Mouse (Mus musculus): Measurements from ENCODE around the gene Ppp2r5b. TPM values are rescaled to one million over a fixed set of nuclear protein-coding genes. Genes with fewer than 3 reads are reported as not detected.

The Ppp2r5b gene
- 10 to 100 TPM; 32.2 to 34.6 TPM for total RNA-seq (2021)
- long read RNA-seq, experiment 1, transcript Ppp2r5b-201 (14 exons, 2,742 nt) = major isoform, 31 of 43 reads
- long read RNA-seq, experiment 1, partial matches to known transcripts = 1 of 43 reads
- long read RNA-seq, experiment 1, other reads (novel, unspliced or antisense) = 11 of 43 reads
- long read RNA-seq, experiment 2, transcript Ppp2r5b-201 (14 exons, 2,742 nt) = major isoform, 24 of 39 reads
- long read RNA-seq, experiment 2, partial matches to known transcripts = 4 of 39 reads
- long read RNA-seq, experiment 2, other reads (novel, unspliced or antisense) = 11 of 39 reads

DNA sequence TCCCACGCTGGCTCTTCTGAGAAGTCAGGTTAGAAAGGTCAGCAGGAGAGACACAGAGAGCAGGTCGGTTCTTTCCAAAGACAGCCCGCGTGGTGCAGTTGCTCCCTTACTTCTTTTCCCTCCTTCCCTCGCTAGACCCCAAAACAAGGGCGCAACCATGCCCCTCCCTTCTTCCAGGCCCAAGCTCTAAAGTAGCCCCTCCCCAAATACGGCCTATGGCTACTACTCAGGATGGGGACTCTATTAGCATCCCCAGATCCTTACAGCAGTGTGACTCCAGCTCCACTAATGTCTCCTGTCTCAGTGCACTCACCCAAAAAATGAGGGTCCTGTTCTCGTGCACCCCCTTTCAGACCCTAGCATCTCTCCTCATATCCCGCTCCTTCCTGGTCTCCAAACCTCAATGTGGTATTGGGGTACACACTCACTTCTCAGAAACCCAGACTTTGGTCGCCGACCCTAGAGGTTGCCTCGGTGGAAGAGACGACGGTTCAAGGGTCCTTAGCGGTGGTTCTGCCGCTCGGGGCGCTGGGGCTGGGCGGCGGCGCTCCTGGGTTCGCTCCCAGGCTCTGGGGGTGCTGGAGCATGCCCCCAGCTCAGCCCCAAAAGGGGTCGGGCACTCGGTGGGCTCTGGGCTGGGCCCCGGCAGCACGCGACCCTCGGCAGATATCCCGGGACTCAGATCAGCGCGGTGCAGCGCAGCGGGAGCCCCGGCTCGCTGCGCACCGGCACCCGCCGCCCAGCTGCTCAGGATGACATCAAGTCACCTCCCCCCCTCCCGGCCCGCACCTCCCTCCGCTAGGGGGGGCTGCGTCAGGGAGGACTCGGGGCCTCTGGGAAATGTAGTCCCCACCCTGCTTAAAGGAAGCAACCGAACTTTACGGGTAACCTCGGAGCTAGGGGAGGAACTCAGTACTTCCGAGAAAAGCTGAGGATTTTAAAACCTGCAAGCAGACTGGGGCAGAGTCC is at the start of gene Ppp2r5b:
Gene Ppp2r5b, minus strand, starts transcription at position 789 of the 969 bp plus-strand sequence.
- DNase-seq = peak; percentile 86 to 95
- intact Hi-C loops (cut with DNase I) = no loop called here

DNA sequence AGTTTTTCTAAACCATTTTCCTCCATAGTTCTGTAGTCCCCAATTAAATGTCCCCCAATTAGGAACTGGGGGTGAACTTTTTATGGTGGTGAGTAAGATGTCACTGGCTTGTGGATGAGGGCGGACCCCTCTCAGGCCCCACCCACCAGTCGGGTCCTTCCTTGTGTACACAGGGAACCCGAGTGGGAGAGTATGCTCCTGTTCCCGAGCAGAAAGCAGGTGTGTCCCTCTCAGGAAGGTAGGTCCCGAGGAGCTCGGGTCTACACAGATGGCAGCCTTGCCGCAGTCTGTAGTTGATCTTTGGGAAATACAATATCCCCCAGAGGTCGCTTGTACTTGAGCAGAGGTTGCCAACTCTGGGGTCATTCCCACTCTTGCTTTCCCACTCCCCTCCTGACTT is 49.6 kb upstream of the Ppp2r5b start:
- no peak for DNase-seq
- intact Hi-C loops (cut with DNase I) = no loop called here

DNA sequence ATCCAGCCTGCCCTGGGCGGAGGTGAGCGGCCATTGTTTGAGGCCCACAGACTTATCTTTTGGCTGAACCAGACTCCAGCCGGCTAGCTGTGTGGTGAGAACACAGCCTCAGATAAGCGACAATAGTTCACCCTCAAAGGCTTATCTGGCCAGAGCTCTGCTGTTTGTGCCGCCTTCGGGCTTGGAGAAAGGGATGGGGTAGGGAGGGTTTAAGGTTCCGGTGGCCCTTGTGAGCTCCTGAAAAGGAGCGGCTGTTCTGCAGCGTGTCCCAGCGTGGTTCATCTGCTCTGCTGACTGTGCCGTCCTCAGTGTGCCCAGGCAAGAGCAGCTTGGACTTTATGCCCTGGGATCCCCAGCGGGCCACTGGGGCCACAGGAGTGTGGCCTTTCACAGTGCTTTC is 48.8 kb upstream of the Ppp2r5b start:
- no peak for DNase-seq
- intact Hi-C loops (cut with DNase I) = no loop called here

DNA sequence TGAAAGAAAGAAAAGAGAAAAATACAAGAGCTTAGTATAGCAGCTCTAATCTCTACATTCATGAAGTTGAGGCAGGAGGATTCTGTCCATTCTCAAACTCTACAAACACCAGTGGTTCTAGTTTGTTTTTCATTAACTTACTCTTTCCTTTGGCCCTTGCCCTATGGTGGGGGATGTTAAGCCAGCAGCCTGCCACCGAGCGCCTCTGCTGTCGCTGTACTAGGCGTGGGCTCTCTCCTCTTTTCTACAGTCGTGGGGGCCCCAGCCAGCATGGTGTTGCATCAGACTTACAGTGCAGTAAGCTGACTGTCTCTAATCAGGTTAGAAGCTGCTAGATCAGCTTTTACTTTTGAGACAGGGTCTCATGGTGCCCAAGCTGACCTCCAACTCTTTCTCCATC is 47.3 kb upstream of the Ppp2r5b start:
- intact Hi-C loops (cut with DNase I) = no loop called here
- DNase-seq = no peak

DNA sequence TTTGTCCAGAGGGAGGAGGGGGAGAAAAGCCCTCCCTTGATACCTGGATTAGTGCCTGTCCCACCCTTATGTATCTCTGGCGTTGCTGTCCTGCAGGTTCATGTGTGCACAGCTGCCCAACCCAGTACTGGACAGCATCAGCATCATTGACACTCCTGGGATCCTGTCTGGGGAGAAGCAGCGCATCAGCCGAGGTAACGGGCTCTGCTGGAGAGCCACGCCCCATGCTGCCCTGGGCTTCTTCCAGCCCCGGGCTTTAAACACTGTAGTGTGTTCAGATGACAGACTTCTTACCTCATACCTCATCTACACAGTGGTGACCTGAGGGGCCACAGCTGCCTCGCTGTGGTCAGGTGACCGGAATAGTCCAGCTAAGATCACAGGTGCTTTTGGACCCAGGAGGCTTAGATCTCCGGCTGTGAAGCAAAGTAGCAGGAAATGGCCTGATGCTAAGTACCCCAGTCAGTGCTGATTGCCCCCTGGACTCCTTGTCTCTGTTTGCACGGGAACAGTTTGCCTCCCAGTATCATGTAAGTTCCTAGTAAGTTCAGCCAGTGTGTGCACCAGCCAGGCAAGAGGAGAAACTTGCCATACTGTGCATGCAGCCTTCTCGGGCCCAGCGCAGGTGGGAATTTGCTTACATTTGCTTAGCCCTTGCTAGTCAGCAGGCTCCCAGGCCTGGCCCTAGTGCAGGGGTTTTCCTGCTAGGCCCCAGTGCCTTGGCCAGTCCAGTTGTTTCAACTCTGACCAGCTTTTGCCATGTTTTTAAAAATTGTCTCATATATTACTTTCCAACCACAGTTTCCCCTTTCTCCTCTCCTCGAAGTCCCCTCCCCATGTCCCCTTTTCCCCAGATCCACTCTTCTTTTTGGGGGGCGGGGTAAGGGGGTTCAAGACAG is 45.7 kb upstream of the Ppp2r5b start:
- no peak for DNase-seq
- intact Hi-C loops (cut with DNase I) = no loop called here

DNA sequence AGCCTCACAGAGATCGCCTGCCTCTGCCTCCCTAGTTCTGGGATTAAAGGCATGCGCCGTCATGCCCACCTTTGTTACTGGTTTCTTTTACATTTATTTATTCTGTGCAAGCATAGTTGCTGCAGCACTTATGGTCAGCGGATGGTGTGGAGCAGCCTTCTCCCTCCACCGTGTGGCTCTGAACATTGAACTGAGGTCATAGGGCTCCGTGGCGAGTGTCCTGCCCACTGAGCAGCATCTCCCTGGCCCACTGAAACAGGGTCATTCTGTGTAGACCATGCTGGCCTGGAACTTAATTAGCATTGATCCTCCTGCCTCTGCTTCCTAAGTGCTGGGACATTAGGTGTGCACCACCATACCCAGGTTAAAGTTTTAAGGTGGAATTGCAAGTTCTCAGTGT is 44.9 kb upstream of the Ppp2r5b start:
- intact Hi-C loops (cut with DNase I) = no loop called here
- no peak for DNase-seq

DNA sequence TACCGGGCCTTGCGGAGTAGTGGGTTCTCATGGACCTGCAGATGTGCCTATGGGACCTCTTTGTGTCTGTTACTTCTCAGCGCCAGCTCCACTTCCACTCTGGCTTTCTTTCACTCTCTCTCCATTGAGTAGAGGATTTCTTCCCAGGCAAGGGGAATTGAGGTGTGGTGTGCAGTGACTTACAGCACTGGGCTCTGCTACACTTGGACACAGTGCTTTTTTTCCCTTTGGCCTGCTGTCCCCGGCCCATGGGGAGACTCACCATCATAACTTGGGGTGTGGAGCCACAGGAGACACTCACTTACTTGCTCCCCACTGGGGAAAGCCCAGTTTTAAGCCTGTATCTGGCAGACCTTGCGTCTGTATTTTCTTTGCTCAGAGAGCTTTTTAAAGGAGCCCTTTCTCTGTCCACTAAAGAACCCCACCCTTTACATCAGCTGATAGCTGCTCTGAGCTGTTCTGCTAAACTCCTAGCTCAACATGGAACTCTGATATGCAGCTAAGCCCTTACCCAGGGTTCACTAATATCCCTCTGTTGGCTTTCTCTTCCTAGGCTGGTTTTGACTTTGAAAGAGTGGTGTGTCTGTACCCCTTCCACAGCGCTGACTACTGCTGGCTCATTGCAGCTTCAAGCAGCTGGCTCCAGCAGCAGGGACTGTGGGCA is 43.9 kb upstream of the Ppp2r5b start:
- DNase-seq = no peak
- intact Hi-C loops (cut with DNase I) = no loop called here

DNA sequence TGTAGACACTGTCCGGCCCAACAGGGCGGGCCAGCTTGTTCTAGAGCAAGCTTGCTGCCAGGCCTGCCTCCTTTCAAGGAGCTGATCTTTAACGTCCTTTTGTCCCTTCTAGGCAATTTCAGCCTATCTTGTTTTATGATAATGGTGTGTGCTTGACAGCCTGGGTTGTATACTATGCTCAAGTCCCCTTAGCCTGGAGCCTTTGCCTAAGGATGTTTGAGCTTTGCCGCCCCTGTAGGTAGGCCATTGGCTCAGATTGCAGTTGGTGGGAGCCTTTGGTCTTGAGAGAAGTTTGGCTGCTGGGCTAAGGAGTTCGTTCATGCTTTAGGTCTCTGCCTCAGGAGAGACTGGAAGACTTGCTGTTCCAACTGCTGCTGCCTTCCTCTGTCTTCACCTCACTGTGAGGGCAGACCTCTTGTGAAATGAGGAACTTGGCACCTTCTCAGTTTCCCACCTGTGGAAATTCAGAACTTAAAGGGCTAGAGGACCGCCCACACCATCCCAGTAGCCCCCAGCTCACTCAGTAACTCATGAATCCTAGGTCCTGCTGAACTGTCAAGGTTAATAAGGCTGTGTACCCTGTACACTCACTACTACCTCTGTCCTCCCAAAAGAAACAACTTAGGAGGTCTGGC is 42.9 kb upstream of the Ppp2r5b start:
- no peak for DNase-seq
- intact Hi-C loops (cut with DNase I) = no loop called here

DNA sequence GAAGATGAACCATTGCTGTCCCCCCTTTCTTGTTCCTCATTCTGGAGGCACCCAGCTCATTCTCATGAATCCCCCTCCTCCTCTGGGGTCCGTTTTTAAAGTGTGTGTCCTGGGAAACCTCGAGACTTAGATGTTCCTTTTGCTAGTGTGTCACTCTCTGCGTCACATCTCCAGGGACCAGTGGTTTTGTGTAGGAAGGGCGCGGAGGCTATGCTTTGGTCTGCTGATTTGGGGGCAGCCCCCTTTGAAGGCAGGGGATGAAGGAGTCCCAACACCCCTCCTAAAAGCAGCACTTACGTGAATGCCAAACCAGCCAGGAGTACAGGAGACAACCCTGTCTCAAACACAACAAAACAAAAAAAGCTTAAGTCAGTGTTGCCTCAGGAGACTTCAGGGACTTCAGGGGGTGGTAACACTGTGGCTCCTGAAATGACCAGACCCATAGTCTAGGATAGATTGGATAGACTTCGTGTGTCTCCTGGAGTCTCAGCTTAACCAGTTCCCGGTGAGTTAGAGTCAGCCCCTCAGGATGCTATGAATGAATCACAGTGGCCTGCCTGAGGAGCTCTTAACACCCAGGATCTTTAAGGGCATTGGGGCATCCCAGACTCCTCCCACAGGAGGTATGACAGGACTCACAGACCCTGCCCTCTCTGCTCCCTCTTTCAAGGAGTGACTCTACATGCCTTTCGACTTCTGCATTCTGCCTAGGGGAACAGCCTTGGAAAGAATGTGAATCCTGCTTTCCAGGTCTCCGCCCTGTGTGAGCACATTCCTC is 42.2 kb upstream of the Ppp2r5b start:
- intact Hi-C loops (cut with DNase I) = no loop called here
- DNase-seq = peak; percentile 64 to 82

DNA sequence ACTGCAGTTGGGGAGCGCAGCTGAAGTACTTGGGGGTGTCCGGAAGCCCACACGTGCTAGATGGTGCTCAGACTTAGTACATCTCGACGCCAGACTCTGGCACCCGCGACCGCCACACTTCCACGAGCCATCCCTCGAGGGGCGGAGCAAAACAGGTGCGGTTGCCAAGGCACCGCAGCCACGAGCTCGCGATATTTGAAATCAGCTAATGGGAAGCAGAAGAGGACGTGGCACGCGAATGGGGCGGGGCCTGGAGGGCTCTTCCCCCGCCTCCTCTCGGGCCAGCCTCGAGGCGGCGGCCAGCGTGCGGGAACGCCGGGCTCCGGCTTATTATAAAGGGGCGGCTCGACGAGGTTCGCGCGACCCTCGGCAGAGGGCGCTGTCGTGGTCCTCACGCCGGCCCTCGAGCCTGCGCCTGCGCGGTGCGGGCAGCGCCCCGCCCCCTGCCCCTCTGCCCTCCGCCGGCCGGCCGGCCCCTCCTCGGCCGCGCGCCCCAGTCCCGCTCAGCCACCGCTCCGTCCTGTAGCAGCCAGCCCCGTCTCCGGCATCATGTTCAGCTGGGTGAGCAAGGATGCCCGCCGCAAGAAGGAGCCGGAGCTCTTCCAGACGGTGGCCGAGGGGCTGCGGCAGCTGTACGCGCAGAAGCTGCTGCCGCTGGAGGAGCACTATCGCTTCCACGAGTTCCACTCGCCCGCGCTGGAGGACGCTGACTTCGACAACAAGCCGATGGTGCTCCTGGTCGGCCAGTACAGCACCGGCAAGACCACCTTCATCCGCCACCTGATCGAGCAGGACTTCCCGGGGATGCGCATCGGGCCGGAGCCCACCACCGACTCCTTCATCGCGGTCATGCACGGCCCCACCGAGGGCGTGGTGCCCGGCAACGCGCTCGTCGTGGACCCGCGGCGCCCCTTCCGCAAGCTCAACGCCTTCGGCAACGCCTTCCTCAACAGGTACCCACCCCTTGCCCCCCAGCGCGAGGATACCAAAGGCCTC is 41.1 kb upstream of the Ppp2r5b start, which contains the start of gene Ehd1:
Gene Ehd1, plus strand, starts transcription at position 300 of the 996 bp plus-strand sequence.
- intact Hi-C loops (cut with DNase I) = no loop called here

DNA sequence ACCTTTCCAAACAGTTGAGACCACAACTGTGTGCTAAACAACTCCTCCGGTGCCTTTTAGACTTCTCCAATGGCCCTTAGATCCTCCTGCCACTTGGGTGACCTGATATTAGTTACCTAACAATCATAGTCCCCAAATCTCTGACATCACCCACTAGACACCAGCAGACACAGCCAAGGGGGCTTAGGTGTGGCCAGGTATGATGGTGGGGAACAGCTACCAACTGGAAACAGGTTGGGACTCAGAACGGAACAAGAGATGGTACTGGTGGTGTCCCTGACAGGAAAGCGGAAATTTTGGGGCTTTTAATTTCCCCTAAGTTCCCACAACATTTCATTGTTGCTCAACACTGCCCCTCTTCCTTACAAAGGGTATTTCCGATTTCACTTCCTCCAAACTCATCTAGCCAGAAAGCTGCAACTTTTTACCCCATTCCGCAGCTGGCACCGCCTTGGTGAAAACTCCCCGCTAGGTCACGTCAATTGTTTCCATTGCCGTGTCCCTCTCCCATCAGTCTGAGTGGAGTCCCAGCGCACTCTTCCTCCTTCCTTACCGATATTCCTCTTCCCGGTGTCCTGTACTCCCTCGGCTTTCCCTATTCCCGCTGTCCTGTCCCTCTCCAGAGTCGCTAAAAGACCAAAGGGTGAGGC is 40.2 kb upstream of the Ppp2r5b start:
- DNase-seq = no peak
- intact Hi-C loops (cut with DNase I) = no loop called here

More for the DNA sequence above, 41.1 kb upstream of the Ppp2r5b start, which contains the start of gene Ehd1:
- peak; percentile 96 to 97 for DNase-seq

DNA sequence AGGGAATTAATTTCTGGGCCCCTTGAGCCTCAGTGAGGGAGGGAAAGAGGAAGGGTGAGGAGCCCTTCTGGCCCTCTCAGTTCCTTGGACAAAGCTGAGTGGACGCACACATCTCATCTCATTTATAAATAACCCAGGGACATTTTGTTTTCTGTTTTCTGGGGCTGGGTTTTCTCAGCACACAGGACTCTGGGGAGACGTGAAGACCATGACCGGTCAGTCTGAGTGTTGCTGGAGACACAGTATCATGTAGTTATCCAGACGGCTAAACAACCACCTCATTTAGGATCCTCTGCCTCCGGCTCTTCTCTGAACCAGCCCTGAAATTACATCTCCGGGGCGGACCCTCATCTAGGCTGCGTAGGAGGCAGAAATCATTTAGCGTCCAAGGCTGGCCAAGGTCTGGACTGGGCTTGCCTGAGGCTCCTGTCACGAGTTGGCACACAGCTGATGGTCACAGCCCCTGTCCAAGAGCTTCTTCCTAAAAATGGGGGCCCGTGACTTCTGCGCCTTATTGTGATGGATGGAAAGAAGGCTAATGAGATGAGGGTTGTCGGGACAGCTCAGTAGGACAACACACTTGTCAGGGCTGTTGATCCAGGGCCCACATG is 38.4 kb upstream of the Ppp2r5b start:
- no peak for DNase-seq
- intact Hi-C loops (cut with DNase I) = no loop called here

DNA sequence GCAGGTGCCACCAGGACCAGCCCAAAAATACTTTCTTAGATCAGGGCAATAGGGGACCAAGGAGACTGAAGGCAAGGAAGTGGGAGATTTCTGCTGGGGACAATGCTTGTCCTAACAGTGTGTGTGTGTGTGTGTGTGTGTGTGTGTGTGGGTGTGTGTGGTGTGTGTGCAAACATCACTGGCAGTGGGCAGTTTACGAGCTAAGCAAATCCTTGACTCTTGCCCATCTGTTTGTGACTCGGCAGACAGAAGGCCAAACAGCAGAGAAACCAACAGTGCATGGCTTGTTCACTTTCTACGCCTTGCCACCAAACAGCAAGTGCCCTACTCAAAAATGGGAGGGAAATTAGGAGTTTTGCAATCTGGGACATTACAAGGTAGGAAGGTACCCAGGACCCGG is 37.9 kb upstream of the Ppp2r5b start:
- intact Hi-C loops (cut with DNase I) = no loop called here
- DNase-seq = no peak

DNA sequence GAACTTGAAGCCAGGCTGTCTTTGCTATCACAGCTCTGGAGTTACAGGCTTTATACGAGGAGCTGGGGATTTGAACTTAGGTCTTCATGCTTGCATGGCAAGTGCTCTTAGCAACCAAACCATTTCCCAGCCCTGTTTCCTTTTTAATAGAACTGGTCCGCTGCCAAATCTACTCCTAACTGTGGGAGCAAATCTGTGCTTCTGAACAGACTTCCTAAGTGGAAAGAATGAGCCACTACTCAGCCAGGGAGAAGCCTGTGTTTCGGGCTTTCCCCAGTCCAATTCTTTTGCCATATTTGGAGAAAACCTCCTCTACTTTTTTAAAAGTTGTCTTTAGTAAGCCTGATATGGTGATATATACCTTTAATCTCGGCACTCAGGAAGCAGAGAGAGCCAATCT is 37.1 kb upstream of the Ppp2r5b start:
- intact Hi-C loops (cut with DNase I) = no loop called here
- DNase-seq = no peak

DNA sequence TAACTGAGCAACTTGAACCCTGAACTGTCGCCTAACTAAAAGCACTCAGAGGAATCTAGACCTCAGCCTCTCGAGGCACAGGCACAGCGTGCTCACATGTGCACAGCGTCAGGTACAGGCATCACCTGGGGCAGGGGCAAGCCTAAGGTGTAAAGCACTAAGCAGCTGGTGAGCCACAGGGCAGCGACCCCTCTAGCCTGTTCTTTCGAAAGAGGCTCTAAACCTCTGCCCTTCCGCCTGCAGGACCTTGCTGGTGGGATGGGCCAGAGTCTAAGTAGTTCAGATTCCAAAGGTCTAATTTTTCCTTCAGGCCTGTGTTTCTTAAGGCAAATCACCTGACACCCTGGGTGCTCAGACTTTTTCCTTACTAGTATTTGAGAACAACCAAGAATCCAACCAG is 36.4 kb upstream of the Ppp2r5b start:
- intact Hi-C loops (cut with DNase I) = no loop called here
- DNase-seq = no peak

DNA sequence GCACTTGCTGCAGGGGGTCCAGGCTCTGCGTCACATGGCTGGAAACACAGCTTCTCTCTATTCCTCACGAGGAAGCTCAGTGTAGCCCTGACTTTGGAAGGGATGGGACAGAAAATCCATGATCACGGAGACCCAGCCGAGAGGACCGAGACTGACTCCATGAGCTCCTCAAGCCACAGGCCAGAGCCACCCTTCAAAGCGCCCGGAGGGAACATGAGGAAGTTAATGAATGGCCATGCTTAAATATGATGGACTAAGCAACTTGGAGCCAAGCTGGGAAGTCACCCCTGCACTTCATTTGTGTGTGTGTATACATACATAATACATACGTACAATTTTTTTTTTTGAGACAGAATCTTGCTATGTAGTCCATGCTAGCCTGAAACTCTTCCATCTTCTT is 35.5 kb upstream of the Ppp2r5b start:
- intact Hi-C loops (cut with DNase I) = no loop called here
- no peak for DNase-seq

DNA sequence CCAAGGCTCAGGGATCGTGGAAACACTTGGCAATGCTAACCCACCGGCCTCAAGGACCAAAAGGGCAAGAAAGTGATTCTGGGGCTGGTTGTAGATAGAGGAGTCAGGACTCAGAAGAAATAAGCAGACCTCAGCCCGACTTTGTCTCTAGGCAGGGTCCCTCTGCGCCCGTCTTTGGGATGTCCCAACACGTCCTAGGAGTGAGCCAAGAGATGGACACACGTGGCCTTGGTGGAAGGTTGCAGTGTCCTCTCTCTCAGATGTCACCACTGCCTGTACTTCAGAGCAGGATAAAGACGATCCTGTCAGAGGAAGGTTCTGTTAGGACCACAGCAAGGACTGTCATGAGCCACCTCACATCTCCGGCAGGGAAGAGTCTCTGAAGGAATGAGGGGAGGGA is 35.0 kb upstream of the Ppp2r5b start:
- intact Hi-C loops (cut with DNase I) = no loop called here

More for the DNA sequence above, 35.0 kb upstream of the Ppp2r5b start:
- DNase-seq = no peak
